Mouse (Mus musculus): Measurements from ENCODE around the gene Olig2.

Olig2 gene

DNA sequence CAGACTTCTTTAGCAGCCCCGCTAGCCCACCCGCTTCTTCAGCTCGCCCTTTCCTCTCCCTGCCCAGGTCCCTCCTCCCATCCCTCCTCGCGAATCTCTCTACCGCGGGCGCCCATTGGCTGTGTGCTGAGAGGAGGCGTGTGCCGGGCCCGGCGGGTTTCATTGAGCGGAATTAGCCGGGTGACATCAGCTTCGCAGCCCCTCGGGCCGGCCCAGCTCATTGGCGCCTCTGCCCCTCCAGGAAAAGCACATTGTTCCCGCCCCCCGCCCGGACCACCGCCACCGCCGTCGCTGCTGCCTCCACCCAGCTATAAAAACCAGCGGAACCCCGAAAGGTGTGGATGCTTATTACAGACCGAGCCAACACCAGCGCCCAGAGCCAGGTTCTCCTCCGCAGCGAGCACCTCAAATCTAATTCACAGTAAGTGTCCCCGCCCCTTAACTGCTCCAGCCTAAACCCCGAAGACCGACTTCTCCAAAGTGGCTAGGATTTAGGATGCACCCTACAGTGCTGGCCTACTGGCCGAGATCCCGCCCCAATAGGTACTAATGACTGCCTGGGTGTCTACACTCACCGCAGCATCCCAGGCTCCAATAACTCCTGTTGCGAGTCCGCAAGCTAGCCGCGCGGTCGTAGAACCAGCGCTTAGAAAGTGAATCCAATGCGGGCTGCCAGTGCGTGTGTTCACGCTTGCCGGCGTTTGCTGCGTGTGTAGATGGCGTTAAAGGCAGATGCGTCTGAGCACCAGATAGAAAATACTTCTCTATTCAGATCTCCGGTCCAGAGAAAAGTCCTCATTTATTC lies at the start of gene Olig2:
Gene Olig2 (plus strand): TSS at position 225 of the 805 bp plus-strand sequence.
- no peak for DNase-seq (ENCODE audit: extremely low spot score, low read depth, low spot score)

DNA sequence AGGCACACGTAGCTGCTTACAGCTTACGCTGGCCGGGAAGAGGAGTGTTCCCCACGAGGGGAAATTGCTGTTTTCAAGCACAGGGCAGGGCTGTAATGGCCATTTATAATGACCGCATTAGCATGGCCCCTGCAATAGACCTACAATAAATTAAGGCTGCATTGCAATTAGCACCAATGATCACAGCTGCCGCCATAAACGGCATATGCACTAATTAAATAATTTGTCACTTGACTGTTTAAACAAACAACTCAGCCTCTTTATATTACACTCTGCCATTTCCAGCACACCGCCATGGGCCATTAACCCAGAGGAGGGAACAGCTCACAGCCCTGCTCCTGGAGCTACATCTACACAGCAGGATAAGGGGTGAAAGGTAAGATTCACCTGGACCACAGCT lies 49.4 kb upstream of the Olig2 start:
- no peak for DNase-seq (ENCODE audit: extremely low spot score, low read depth, low spot score)

DNA sequence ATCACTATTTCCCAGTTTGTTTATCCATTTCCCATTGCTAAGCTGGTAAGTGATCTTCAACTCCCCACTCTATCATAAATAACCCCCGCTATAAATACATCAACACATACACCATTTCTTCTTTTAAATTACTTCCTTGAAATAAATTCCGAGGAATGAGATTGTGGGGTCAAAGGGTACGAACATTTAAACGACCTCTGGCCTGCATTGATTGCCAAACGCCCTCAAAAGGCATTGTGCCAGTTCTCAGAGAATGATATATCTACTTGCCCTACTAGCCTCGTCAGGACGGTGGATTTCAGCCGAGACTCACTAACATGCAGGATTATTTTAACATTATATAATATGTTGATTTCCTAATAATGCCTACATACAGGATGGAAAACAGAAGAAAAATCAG lies 38.2 kb upstream of the Olig2 start:
- peak; percentile 31 for DNase-seq (ENCODE audit: extremely low spot score, low read depth, low spot score)

DNA sequence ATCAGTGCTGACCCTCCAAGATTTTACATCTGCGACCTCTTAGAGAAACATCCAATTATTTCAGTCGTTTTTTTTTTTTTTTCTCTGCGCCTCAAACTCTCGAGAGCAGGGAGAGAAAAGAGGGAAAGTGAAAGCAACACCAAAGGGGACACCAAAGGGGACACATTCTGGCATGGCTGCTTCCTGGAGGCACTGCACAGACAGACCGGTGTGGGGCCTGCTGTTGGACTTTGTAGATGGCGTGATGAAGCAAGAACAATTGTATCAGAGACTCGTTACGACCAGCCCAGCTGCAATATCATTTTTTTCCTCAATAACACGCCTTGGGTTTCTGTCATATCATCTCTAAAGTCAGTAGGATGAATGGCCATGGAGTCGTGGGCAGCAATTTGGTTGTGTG lies 37.6 kb upstream of the Olig2 start:
- DNase-seq (ENCODE audit: extremely low spot score, low read depth, low spot score), result no peak

DNA sequence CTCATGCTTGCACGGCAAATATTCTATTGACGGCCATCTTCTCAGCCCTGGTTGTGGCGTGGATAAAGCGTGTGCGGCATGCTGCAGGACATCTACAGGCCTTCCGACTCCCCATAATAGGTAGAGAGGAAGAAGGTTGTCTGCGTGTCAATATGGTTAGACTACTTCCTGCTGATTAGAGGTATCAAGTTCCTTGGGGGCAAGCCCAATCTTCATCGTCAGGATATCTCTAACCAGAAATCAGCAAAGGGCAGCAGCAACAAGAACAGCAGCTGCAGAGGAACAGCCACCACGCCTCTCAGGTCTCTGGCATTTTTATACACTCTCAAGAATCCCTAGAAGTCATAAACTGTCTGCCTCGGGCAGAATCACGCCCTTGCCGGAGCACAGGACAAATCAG lies 37.0 kb upstream of the Olig2 start:
- DNase-seq (ENCODE audit: extremely low spot score, low read depth, low spot score), result no peak

DNA sequence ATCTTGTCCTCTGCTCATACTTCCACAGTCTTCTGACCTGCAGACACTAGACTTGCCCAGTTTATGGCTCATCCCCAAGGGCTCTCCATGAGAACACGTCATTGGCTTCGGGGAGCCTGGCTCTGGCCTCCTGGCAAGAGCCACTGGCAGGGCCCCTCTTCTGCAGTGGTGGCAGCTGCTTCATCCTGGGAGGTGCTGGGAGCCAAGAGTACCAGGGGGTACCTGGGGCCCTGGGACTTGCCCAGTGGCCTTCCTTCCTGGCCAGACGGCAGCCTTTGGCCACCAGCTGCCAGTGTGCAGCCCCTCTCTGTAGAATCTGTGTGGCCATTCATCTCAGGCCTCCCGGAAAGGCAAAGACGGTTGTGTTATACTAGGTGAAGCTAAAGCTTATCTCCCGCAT lies 34.0 kb upstream of the Olig2 start:
- no peak for DNase-seq (ENCODE audit: extremely low spot score, low read depth, low spot score)

DNA sequence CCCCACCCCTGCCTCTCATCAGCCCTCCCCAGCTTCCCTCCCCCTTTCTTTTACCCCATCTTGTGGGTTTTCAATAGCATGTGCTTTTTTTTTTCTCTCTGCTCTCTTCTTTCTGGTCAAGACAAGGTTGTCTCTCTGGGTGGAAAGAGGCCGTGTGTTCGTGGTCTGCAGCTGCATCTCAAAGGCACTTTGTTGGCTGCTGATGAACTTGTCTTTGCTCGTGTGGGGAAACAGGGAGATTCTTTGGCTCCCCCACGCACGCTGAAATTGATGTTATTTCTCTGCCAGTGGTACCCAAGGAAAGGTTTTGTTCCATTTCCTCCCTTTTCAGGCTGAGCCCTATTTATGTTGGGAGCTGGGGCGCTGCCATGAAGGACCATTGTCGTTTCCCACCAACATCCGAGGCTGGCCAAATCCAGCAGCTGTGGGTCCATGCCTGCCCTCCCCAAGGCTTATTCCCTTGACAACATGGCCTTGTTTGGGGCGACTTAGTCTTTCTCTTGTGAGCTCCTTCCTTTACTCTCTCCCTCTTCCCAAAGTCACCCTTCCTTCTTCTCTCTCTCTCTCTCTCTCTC lies 33.5 kb upstream of the Olig2 start:
- no peak for DNase-seq (ENCODE audit: extremely low spot score, low read depth, low spot score)

DNA sequence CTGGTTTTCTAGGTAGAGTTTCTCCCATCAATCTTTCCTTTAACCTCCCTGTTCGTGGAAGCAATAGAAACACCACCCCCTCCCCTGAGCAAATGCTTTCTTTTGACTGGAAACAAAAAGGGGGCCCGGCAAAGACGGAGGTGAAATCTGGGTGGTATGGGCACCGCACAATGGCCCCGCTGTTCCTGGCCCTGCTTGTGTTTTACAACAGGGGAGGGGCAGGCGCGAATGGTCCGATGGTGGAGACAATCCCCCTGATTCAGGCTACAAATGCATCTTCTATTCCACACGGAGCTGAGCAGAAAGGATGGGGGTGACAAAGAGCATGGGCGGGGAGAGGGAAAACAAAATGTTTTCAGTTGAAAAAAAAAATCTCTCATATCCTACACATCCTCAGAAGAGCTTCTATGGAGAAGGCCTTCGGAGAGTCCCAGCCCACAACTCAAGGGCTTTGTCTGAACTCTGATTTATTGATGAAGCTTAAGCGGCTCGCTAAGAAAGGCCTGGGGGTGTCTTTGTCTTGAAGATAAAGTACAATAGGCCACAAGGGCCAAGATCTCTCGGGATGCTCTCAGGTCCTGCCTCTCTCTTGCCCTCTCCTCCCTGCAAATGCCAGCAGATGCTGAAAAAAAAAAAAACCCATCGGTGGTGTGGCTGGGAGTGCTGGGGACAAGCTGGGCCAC lies 32.4 kb upstream of the Olig2 start:
- DNase-seq (ENCODE audit: extremely low spot score, low read depth, low spot score), result no peak

DNA sequence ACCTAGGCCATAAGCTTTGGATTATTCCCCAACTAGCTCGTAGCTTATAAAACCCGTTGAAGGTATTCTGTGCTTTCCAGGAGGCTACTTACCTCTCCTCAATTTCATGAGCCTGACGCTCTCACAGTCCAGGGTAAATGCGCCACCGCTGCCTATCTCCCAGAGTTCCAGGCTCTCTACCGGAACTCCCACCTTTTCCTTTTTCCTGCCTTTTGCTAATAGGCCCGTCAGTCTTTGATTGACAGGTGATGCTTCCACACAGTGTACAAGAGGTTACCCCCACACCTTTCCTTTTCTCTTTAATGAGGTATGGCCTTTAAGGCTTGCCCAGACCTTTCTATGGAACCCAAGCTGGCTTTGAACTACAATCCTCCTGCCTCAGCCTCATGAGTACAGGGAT lies 25.4 kb upstream of the Olig2 start:
- DNase-seq (ENCODE audit: extremely low spot score, low read depth, low spot score), result no peak

DNA sequence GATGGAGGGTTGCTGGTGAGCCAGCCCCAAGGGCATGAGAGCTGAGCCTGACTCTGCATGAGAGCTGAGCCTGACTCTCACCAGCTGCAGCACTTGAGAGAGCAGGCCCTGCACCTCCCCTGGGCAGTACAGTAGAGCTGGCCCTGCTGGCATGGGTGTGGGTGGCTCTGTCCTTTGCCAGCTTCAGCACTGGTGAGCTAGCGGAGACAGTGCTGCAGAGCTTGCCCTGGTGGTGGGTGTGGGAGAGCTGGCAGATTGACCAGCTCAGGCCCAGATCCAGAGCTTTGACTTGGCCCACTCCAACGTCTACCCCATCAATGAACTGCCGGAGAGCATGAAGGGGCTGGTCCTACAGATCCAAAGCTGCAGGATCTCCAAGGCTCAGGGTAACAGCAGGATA lies 22.3 kb upstream of the Olig2 start:
- DNase-seq (ENCODE audit: extremely low spot score, low read depth, low spot score), result no peak

DNA sequence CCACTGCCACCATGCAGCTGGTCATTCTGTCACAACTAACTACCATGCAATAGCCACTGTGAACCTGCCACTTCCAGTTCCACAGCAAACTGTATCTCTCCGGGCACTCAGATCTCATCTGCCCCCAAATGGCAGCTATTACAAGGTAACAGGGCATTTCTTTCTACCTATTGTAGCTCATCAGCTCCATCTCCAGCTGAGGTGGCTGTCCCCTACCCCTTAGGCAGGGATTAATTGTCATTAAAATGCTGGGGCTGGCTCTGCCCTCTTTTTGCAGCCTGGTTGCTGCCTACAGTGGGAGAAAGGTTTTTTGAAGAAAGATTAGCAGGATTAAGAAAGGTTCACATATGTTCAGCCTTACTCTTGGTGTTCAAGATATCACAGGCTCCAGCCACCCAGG lies 18.9 kb upstream of the Olig2 start:
- no peak for DNase-seq (ENCODE audit: extremely low spot score, low read depth, low spot score)

DNA sequence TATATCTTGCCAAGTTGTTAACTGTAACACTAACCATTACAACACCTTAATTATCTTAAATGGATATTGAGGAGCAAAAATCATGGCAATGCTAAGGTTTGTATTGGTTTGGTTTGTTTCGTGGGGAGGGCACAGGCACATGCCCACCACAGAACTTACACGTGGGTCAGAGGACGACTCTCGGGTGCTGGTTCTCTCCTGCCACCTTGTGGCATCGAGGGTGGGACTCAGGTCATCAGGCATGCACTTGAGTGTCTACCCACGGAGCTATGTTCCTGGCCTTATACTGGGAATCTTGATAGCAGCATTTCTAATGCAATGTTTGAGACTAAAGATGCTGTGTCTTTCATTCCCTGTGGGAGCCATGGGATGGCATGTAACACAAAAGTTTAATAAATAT lies 8.2 kb upstream of the Olig2 start:
- DNase-seq (ENCODE audit: extremely low spot score, low read depth, low spot score), result no peak

DNA sequence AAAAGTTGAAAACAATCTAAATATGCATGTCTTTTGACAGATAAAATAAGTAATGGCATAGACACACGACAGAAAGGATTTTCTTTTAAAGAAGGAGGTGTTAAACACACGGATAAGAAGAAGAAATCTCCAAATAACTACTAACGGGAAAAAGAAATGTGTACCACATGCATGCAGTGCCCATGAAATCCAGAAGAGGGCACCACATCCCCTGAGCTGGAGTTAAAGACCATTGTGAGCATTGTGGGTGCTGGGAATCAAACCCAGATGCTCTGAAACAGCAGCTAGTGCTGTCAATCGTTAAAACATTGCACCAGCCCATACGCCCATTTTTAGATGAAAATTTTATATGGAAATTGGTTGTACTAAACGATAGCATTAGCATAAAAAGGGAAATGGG lies 7.3 kb upstream of the Olig2 start:
- no peak for DNase-seq (ENCODE audit: extremely low spot score, low read depth, low spot score)

DNA sequence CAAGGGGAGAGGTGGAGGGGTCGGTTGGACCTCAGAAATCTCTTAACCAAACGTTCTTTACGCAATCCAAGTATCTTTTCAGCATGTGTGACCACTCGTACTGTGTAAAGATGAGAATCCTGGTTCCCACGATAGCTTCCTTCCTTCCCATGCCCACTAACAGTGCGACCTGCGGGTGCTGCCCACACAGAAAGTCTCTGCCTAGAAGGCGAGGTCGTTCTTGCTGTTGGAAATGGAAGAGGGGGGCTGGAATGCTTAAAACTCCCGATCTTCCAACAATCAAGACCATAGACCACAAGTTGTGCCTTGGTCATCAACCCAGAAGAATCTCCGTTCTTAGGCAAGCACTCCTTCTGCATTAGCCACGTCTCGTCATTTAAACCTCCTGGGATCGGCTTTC lies 6.0 kb upstream of the Olig2 start:
- DNase-seq (ENCODE audit: extremely low spot score, low read depth, low spot score), result no peak

DNA sequence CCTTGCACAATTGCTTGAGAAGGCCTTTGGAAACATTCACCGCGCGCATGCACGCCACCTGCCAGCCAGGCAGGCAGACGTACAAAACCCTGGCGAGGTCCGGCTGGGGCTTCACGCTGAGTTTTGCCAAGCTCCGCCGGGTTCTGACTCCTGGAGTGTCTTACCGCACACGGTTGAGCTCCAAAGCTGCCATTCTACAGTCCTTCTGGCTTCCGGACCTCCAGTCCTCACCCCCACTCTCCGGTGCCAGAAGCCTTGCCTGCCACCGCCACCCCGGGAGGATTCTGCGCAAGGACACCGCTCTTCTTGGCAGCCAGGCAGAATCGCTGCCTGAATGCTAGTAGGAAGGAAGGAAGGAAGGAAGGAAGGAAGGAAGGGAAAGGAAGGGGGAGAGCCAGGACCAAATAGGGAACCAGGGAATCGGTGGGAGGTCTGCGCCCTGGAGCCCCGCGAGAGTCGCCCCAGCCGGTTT lies 3.0 kb upstream of the Olig2 start:
- DNase-seq (ENCODE audit: extremely low spot score, low read depth, low spot score), result no peak

DNA sequence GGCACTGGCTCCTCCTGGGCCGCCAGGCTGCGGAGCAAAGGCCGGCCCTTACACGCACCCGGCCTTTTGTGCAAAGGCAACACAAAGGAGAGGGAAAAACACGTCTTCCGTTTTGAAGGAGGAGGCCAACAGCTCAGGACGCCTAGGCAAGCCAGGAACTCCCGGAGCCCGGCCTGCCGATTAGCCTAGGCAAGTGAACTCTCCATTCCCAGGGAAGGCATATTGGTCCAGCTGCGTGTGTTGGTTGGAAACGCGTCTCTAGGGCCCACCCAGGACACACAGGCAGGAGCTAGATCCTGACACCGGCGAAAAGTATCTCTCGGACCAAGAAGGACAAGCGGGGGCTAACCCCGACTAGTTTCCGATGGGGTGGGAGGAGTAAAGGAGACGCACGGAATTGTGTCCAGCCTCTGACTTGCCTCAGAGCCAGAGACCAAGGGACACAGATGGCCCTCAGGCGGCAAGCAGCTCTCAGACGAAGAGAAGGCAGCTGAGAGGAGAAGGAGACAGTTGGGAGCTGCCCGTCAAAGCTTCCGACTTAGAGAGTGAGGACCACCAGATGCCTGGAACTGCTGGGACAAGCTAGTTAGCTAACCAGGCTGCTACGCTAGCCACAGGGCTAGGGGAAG lies 2.5 kb upstream of the Olig2 start:
- no peak for DNase-seq (ENCODE audit: extremely low spot score, low read depth, low spot score)

DNA sequence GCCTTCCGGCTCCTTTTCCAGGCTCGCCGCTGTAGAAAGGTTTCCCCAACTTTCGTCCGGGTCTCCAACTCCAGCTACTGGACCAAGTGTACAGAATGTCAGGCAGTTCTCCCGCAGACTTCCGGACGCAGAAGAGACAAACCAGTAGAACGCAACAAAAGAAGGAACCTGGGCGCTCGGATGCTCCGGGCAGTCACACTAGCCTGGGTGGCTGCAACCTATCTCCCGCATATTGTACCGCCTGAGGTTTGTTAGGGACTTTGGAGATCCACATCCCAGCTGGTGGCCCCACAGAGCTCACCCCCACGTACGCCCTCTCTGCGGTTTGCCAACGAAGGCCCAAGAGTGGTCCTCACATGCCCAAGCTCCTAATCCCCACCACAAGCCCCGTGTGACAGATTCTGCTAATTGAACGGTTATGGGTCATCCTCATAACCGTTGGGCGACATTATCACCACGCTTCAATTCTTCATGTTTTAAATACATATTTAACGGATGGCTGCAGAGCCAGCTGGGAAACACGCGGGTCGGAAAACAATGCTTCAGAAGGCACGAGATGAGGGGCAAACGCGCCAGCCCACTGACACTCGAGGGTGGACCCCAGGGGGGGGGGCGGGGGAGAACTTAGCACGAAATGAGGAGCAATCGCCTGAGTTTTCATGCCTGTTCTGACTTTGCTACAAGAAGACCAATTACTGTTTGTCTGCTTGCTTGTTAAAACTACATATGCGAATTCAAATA lies 1.8 kb upstream of the Olig2 start:
- DNase-seq (ENCODE audit: extremely low spot score, low read depth, low spot score), result no peak

DNA sequence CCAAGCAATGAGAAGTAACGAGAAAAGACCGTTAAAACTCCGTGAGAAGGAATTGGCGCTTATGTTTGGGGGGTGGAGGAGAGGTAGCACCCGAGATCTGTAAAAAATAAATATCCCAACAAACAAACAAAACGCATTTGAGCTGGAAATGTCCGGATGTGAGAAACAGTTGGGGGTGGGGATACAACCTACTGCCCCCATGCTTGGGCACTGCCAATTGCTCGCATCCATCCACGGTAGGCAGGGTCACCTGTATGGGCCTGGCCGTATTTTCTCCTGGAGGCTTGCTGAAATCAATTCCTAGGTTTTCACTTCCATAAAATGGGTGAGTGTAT lies 1.2 kb upstream of the Olig2 start:
- no peak for DNase-seq (ENCODE audit: extremely low spot score, low read depth, low spot score)

DNA sequence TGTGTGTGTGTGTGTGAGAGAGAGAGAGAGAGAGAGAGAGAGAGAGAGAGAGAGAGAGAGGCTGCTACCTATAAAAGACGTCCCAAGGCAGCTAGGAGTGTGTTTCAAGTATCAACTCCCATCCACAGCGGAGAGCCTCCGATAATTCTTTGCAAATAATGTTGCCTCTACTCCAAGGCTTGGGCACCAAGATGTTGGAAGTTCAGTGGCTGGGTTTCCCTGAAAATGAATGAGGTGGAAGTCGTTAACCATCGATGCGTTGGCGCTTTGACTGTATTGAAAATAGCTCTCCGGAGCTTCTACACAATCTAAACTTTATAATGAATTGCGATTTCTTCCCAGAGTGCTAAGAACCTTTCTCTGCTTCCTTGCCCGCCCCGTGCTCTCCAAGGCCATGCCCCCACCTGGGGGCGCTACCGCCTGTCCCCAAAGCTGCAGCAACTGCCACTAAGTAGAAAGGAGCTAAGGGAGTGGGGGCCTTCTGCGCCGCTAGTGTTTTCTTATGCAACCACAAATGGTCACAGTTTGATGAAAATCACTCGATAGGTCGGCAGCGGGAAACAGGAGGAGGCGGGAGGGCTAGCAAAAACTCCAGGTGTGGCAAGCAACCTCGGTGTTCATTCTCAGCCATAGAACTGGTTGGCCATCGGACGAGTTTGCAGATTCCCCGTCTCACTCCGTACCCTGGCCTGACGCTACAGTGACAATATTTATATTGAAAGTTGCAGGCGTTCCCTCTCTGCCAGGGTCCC lies 600 bp upstream of the Olig2 start:
- DNase-seq (ENCODE audit: extremely low spot score, low read depth, low spot score), result no peak

DNA sequence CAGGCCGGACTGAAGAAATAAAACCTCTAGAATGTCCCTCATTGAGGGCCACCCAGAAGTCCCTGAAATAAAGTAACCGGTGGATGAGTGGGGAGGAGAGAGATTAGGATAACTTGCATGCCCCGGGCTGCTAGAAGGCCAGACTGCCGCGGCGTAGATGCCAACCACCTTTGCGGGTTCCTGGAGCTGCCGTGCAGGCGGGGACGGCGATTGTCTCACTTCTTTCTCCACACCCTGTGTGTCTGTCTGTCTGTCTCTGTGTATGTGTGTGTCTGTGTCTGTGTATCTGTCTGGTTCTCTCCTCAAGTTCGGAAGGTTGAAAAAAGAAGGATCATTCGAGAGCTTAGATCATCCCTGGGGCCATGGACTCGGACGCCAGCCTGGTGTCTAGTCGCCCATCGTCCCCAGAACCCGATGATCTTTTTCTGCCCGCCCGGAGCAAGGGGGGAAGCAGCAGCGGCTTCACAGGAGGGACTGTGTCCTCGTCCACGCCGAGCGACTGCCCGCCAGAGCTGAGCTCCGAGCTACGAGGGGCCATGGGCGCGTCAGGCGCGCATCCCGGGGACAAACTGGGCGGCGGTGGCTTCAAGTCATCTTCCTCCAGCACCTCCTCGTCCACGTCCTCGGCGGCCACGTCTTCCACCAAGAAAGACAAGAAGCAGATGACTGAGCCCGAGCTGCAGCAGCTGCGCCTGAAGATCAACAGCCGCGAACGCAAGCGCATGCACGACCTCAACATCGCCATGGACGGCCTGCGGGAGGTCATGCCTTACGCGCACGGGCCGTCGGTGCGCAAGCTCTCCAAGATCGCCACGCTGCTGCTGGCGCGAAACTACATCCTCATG lies 1.0 kb downstream of the Olig2 start:
- DNase-seq (ENCODE audit: extremely low spot score, low read depth, low spot score), result no peak

All from hindlimb bud, embryonic 11.5 days (tissue).